Mouse (Mus musculus) activated CD4-positive, CD25-positive, alpha-beta regulatory T cell, adult 9 weeks (primary cell): ENCODE measurements around the gene Hsf5. TPM values are rescaled to one million over a fixed set of nuclear protein-coding genes. Genes with fewer than 3 reads are reported as not detected.

ENCODE experiments used
- polyA plus RNA-seq: library from polyadenylated mRNA; unstranded; fragments of 100-300 nt; shearing (Covaris generic); gene quantifications from one replicate; pipeline ENCODE4 v1.2.1, GENCODE M21; 2017

Hsf5 gene
- polyA plus RNA-seq: not detected

GRCm38 (mm10) chr11:87616790-87617474 is at the start of gene Hsf5:
Hsf5 (plus strand) TSS chr11:87617164.

DNA sequence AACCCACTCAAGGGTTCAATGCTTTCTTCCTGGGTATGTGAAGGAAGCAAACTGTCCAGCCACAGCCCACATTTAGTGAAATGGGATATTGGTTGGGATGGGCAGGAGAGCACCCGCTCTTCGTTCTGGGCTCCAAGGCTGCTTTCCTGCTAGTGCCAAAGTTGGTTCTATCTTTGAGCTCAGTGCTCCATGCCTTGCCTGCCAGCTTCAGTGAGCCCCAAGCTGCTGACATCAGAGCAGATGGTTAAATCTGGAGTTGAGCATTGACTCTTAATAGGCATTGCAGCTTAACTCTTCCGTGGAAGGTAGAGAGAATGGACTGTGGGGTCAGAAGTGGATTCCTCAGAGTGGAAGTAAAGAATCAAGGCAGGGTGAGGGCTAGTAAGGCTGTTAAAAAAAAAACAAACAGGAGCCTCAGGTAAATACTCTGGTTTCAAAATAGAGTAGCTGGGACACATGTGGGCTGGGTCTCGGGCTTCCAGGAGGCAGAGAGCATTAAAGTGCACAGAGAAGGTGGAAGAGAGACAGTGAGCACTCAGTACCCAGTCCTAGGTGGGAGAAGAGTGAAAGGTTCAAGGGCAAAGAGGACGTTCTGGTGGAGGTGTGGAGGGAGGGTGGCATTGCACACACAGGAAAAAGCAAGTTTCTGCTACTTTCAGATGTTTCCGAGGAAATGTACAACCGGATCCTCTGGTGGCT is 48.6 kb upstream of the Hsf5 start, which contains the start of gene Sept4:
TSS of gene Sept4 (plus strand) at position 649 of the 699 bp plus-strand sequence.

GRCm38 (mm10) chr11:87591526-87592353 is 25.2 kb upstream of the Hsf5 start, which contains the start of gene Mtmr4:
Mtmr4 (plus strand) TSS chr11:87592162.

DNA sequence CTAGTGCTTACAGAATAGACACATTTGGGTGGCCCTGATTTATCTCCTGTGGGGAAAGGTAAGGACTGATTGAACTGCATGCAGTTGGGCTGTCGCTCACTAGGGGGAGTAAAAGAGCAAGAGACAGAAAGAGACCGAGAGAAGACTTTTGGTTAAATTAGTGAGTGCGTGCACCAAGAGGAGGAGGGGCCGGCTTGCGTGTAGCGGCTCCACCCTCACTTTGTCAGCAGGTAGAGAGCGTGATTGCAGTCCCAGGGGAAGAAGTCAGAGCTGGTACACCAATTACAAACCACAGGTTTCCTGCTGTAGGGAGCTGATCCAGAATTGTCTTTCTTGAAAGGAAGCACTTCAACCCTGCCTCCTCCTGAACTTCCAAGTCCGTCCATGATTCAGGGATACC is 45.4 kb downstream of the Hsf5 start, which contains the start of gene Rnf43:
TSS of gene Rnf43 (plus strand) at position 316 of the 400 bp plus-strand sequence.

Other genes with a start within 250 kb of the Hsf5 start
- 2.2 TPM for gene Rad51c, start 212.2 kb upstream of the Hsf5 start, polyA plus RNA-seq
- 0.57 TPM for gene Tex14, start 212.1 kb upstream of the Hsf5 start, polyA plus RNA-seq
- not detected for gene Gm11492, start 50.5 kb upstream of the Hsf5 start, polyA plus RNA-seq
- gene Sept4, start 48.3 kb upstream of the Hsf5 start, polyA plus RNA-seq: 1.2 TPM
- gene Mtmr4, start 25.0 kb upstream of the Hsf5 start, polyA plus RNA-seq: 39.1 TPM
- gene Rnf43, start 45.6 kb downstream of the Hsf5 start, polyA plus RNA-seq: 44.6 TPM
- 518 TPM for gene Supt4a, start 120.4 kb downstream of the Hsf5 start, polyA plus RNA-seq
- 6.9 TPM for gene Tspoap1, start 143.4 kb downstream of the Hsf5 start, polyA plus RNA-seq
- not detected for gene Mpo, start 176.4 kb downstream of the Hsf5 start, polyA plus RNA-seq
- gene Lpo, start 211.1 kb downstream of the Hsf5 start, polyA plus RNA-seq: not detected
- gene Mks1, start 236.1 kb downstream of the Hsf5 start, polyA plus RNA-seq: 15.2 TPM